Mouse (Mus musculus): ENCODE data around the gene Fbxw7.

DNA sequence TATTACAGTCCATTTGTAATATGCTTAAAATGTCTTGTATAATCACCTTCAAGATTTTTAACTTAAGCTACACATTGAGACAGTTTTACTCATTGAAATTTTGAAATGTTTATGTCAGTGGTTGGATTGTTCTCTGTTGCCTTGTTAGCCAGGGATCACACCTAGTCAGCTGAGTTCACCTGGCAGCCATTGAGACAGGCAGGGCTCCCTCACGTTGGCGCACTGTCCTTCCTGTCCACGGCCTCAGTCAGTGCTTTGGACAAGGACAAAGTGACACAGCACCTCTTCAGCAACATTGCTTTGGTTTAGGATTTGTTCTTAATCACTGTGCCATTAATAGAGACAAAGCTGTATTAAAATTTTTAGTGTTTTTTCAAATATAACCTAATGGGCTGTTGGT, 114.1 kb downstream of the Fbxw7 start:
- TF ChIP-seq POLR2A (IDR thresholded peaks at IDR 0.05; ENCODE audit: low read depth, low read length) (no peak), CTCF (IDR thresholded peaks at IDR 0.05; ENCODE audit: extremely low read depth, insufficient read depth, insufficient read length, insufficient replicate concordance) (no peak)

Measured in spleen, adult 2 months (tissue).